Mouse (Mus musculus) lung, adult 2 months (tissue): ENCODE measurements around the gene Smc1b. TPM values are rescaled to one million over a fixed set of nuclear protein-coding genes. Genes with fewer than 3 reads are reported as not detected.

Experiments
- DNase-seq: peaks from one replicate; pipeline ENCODE4 v3.0.0; 2022
- H3K4me1 ChIP-seq: fragments of 200-500 bp; 2 replicates; pipeline ENCODE4 v1.6.1; 2011; ENCODE audit warnings: low read length; ENCODE audit not compliant: control insufficient read depth, insufficient read depth
- H3K4me3 ChIP-seq: fragments of 200-500 bp; replicated peaks from 2 replicates; pipeline ENCODE3; 2011; ENCODE audit warnings: low read depth, mild to moderate bottlenecking, control low read depth, low read length; ENCODE audit errors: extremely low read depth
- CTCF ChIP-seq: fragments of 200-500 bp; IDR thresholded peaks from 2 replicates; pipeline ENCODE4 v1.5.1; 2011; ENCODE audit warnings: mild to moderate bottlenecking, low read length, control low read depth; ENCODE audit not compliant: insufficient read depth
- POLR2A ChIP-seq: fragments of 200-500 bp; IDR thresholded peaks from 2 replicates; pipeline ENCODE4 v1.6.1; 2011; ENCODE audit warnings: low read depth, mild to moderate bottlenecking, control low read depth, low read length, borderline replicate concordance; ENCODE audit errors: extremely low read depth
- WGBS: fragments of 180-500 bp; shearing (Covaris S2); methylation state at CpG from one replicate; pipeline ENCODE4 v1.1.7; 2018; 5-methylcytosine and 5-hydroxymethylcytosine counted together
- polyA plus RNA-seq: library from polyadenylated mRNA; depleted of rRNA; stranded (reverse); fragments of >200 nt; gene quantifications from 2 replicates; pipeline ENCODE4 v1.2.3, GENCODE M21; 2012

The Smc1b gene
- polyA plus RNA-seq, 1 experiment, result not detected

- Histone ChIP-seq H3K4me1 (no peaks in the 10 kb centered on the region), H3K4me3 (no peak overlapping the region)
- TF ChIP-seq POLR2A (no peak), CTCF (no peak)
- 89% methylated on average over 11 of the region's 11 CpGs for WGBS
- no peak for DNase-seq
Measured at GRCm38 (mm10) chr15:85143161-85143560, 11.4 kb upstream of the Smc1b start.

DNA sequence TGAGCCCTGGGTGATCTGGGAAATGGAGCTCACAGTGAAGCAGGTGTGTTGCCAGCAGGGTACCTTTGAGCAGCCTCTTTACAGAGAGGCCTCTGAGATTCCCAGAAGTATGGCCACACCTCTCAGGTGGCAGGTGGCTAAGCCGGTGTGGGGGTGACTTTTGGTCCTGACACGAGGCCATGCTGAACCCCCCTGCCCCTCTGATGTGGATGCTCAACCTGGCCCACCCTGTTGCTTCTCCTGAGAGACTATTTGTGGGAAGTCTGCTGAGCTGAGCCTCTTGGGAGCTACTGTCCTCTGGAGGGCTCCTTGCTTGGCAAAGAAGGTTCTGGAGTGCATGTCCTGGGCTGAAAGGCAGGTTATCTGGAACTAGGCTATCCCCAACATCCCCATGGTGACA, 10.7 kb upstream of the Smc1b start:
- no peak for DNase-seq
- WGBS, result 49% methylated on average over 2 of the region's 2 CpGs
- TF ChIP-seq CTCF (no peak), POLR2A (no peak)
- no peak overlapping the region for H3K4me3 ChIP-seq
- H3K4me1 ChIP-seq, result no peaks in the 10 kb centered on the region

DNA sequence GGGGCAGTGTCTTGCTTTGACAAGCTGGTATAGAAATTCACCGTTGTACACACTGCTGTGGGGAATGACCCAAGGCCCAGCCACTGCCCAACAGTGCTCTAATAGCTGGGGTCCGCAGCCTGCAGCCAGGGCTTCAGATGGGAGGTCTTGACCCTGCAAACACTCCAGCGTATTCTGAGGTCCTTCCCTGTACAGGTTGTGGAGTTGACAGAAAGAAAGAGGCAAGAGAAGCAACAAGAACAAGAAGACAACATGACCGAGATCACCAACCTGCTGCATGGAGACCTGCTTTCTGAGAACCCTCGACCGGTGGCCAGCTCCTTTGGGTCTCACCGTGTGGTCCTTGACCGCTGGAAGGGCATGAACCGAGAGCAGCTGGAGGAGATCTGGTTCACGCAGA, 9.5 kb upstream of the Smc1b start:
- no peak for TF ChIP-seq POLR2A
- TF ChIP-seq CTCF, result no peak
- 74% methylated on average over 10 of the region's 10 CpGs for WGBS
- Histone ChIP-seq H3K4me1 (no peaks in the 10 kb centered on the region), H3K4me3 (no peak overlapping the region)
- DNase-seq, result no peak

GRCm38 (mm10) chr15:85135143-85135542, 3.4 kb upstream of the Smc1b start:
- H3K4me3 ChIP-seq, result no peak overlapping the region
- 23% methylated on average over 9 of the region's 9 CpGs for WGBS
- DNase-seq, result no peak
- TF ChIP-seq CTCF (no peak), POLR2A (no peak)
- no peaks in the 10 kb centered on the region for H3K4me1 ChIP-seq

GRCm38 (mm10) chr15:85132193-85132520, 393 bp upstream of the Smc1b start:
- H3K4me3 ChIP-seq, result no peak overlapping the region

GRCm38 (mm10) chr15:85085641-85086040, 46.1 kb downstream of the Smc1b start:
- H3K4me3 ChIP-seq, result no peak overlapping the region
- TF ChIP-seq POLR2A (no peak), CTCF (no peak)
- H3K4me1 ChIP-seq, result no peaks in the 10 kb centered on the region
- no peak for DNase-seq
- WGBS, result 59% methylated on average over 1 of the region's 1 CpGs

More at GRCm38 (mm10) chr15:85132193-85132520, 393 bp upstream of the Smc1b start:
- H3K4me1 ChIP-seq, result no peaks in the 10 kb centered on the region
- 26% methylated on average over 10 of the region's 10 CpGs for WGBS
- TF ChIP-seq POLR2A (no peak), CTCF (no peak)
- DNase-seq, result no peak

GRCm38 (mm10) chr15:85072651-85073050, 59.1 kb downstream of the Smc1b start:
- WGBS, result 87% methylated on average over 2 of the region's 2 CpGs
- no peak for DNase-seq
- Histone ChIP-seq H3K4me3 (no peak overlapping the region), H3K4me1 (no peaks in the 10 kb centered on the region; the same call in 1 of the 2 replicates)
- no peak for TF ChIP-seq CTCF
- TF ChIP-seq POLR2A, result no peak

DNA sequence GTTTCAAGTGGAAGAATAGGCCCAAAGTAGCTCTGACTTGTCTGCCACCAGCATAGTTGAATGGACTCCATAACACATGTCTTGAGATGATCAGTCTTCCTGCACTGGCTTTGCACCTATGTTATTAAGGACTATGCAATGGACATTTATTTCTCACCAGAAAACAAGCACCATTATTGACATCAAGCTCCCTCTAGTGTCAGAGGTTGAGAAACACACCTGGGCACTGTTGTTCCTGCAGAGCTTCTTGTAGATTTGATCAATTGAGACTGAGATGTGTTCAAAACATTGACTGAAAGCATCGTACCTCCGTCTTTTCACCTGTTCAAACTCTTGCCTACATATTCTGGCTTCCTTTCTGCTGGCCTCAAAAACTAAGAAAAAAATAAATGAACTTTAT, 61.2 kb downstream of the Smc1b start:
- no peak overlapping the region for H3K4me3 ChIP-seq
- TF ChIP-seq POLR2A (no peak), CTCF (peak; percentile 40; the same call in 1 of the 2 replicates)
- no peaks in the 10 kb centered on the region; the same call in 1 of the 2 replicates for H3K4me1 ChIP-seq
- DNase-seq, result no peak
- WGBS, result 15% methylated on average over 2 of the region's 2 CpGs

- TF ChIP-seq CTCF (no peak), POLR2A (no peak)
- Histone ChIP-seq H3K4me3 (no peak overlapping the region), H3K4me1 (no peaks in the 10 kb centered on the region)
- DNase-seq, result no peak
- 86% methylated on average over 2 of the region's 2 CpGs for WGBS
Measured at GRCm38 (mm10) chr15:85063421-85063820, 68.3 kb downstream of the Smc1b start.

DNA sequence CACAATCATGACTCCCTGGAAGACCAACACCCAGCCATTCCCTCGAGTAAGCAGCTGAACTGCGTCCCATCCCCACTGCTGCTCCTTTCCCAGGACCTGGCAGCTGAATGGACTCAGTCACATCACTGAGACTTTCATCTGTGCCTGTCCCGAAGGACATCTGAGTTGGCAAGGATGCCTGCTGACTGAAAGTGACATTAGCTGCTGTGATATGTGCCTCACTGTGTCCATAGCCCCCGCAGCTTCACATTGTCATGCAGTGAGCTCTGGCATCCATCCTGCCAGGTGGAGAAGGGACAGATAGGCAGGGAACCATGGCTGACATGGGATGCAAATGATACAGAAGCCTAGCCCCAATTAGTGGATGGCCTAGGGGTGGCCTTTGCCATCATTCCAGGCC, 76.6 kb downstream of the Smc1b start:
- TF ChIP-seq CTCF, result no peak
- TF ChIP-seq POLR2A, result no peak
- no peak overlapping the region for H3K4me3 ChIP-seq
- WGBS, result 74% methylated on average over 4 of the region's 4 CpGs
- no peak for DNase-seq
- H3K4me1 ChIP-seq, result no peaks in the 10 kb centered on the region

DNA sequence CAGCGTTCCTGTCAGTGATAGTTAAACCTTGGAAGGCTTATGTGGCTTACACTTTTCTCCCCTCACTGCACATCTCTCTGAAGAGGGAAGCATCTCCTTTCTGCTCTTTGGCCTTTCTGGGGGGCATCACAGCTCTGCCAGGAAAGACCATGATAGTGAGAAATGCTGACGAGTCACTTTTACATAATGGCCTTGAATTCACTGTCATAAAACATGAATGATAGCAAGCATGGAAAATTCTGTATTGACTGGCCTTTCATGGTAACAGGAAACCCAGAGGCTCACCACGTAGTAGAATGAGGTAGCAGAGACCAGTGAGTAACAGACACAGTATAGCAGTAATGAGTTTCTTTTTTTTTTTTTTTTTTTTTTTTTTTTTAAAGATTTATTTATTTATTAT, 77.7 kb downstream of the Smc1b start:
- H3K4me3 ChIP-seq, result no peak overlapping the region
- TF ChIP-seq CTCF, result no peak
- no peak for TF ChIP-seq POLR2A
- no peak for DNase-seq
- 90% methylated on average over 3 of the region's 3 CpGs for WGBS
- no peaks in the 10 kb centered on the region for H3K4me1 ChIP-seq
